ENCODE assay signal across 8 mouse cellular contexts in the genomic region with DNA sequence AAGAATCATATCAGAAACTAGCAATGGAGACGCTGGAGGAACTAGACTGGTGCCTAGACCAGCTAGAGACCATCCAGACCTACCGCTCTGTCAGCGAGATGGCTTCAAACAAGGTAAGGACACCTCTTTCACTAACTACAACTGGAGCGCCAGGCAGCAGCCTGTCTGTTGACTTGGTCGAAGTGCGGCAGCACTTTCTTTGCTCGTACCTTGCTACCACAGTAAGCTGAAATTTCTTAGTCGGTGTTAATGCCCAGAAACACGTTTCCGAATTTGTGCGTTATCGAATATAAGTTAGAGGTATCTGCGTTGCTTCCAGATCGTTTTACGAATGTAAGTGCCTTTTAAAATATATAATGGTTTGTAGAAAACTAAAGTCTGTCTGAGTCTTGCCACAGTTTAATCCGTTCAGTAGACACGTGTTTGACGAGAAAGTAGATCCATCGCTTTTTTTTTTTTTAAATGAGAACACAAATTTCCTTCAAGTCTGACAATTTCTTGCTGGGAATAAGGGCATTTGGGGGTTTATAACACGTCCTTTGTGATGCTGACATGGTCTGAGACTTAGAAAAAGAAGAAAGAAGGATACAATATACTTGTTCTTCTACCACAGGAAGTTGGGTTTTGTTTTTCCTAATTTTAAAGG.
DNase-seq lines count a peak whose midpoint lies in the region; ATAC-seq and TF ChIP-seq lines count a peak whose summit lies in the region.

No protein-coding gene starts in this region.

- intact Hi-C loops in heart, adult 2 months (cut with DNase I), result loop anchor here (1.0 to 10.0 kb wide), 4 partner anchors 14 to 544 kb away; partner anchors contain the start of genes Mier1 and Wdr78

- in situ Hi-C loops in Patski (cut with MboI; ENCODE audit: low pct_unique_long_range_greater_than_20kb), result loop anchor here (5.0 kb wide), 1 partner anchor 81 kb away; no protein-coding TSS in a partner anchor

- DNase-seq in heart, adult 2 months, result no peak
- DNase-seq in heart, adult 11 months, result no peak
- DNase-seq in Patski (ENCODE audit: low read depth, low spot score), result peak; percentile 25
- peak; percentile 52 for DNase-seq in liver
- DNase-seq in testis, postnatal 14 days (ENCODE audit: low spot score), result no peak

- peak; percentile 36 for ATAC-seq in Patski
- ATAC-seq in forebrain, embryonic 16.5 days, result peak; percentile 16; the same call in 1 of the 2 replicates
- ATAC-seq in inflammation-experienced regulatory T-cells, adult 6 months, result no peak

- peaks cover 35% of the 10 kb centered on the region for H3K36me3 ChIP-seq in heart, adult 2 months (ENCODE audit: control insufficient read depth, insufficient read depth, low read length)
- no peaks in the 10 kb centered on the region for H3K36me3 ChIP-seq in forebrain, embryonic 16.5 days (ENCODE audit: control insufficient read depth, insufficient read depth)
- no peaks in the 10 kb centered on the region for H3K36me3 ChIP-seq in small intestine, adult 2 months (ENCODE audit: control insufficient read depth, insufficient read depth, low read length)

- CTCF ChIA-PET in Patski (lab: Charles Lee), result no interaction called here

- H3K4me2 ChIP-seq in forebrain, embryonic 16.5 days (ENCODE audit: low read length), result peak overlapping the region; percentile 77

- TF ChIP-seq POLR2A in heart, adult 2 months (IDR thresholded peaks at IDR 0.05; ENCODE audit: insufficient read depth, low read depth, low read length), result no peak
- TF ChIP-seq POLR2A in small intestine, adult 2 months (IDR thresholded peaks at IDR 0.05; ENCODE audit: low read depth, low read length), result 0 out of 2 replicates have a peak, but pooled peaks have one; percentile 22

- H3K9ac ChIP-seq in heart, adult 2 months (ENCODE audit: low read depth, low read length), result peak overlapping the region; percentile 86
- H3K9ac ChIP-seq in forebrain, embryonic 16.5 days (replicated peaks; ENCODE audit: low read depth, low read length), result peak overlapping the region; percentile 53

- no peak for TF ChIP-seq EP300 in heart, adult 2 months (IDR thresholded peaks at IDR 0.05; ENCODE audit: insufficient read depth, low read depth, low read length)

- H3K27me3 ChIP-seq in heart, adult 2 months (ENCODE audit: control insufficient read depth, insufficient read depth, low read length), result no peaks in the 10 kb centered on the region
- H3K27me3 ChIP-seq in Patski, result no peaks in the 10 kb centered on the region
- no peaks in the 10 kb centered on the region for H3K27me3 ChIP-seq in forebrain, embryonic 16.5 days (replicated peaks; ENCODE audit: control insufficient read depth, insufficient read depth, low read length)
- no peaks in the 10 kb centered on the region for H3K27me3 ChIP-seq in small intestine, adult 2 months (ENCODE audit: control insufficient read depth, insufficient read depth, low read length)

- H3K9me3 ChIP-seq in forebrain, embryonic 16.5 days (ENCODE audit: control insufficient read depth, low read length), result no peaks in the 10 kb centered on the region

- 2% methylated on average over 20 of the region's 20 CpGs for WGBS in heart, adult 2 months
- WGBS in forebrain, embryonic 16.5 days, result 3% methylated on average over 20 of the region's 20 CpGs
- 1% methylated on average over 20 of the region's 20 CpGs for WGBS in small intestine, adult 2 months

- peak overlapping the region; percentile 87 for H3K4me3 ChIP-seq in heart, adult 2 months
- H3K4me3 ChIP-seq in forebrain, embryonic 16.5 days (replicated peaks; ENCODE audit: low read length), result peak overlapping the region; percentile 48
- peak overlapping the region; percentile 82 for H3K4me3 ChIP-seq in small intestine, adult 2 months (ENCODE audit: low read depth, low read length)

- H3K27ac ChIP-seq in heart, adult 2 months, result peak overlapping the region; percentile 96
- peak overlapping the region; percentile 60 for H3K27ac ChIP-seq in forebrain, embryonic 16.5 days (ENCODE audit: low read length)
- H3K27ac ChIP-seq in small intestine, adult 2 months (ENCODE audit: insufficient read depth, low read depth, low read length), result peak overlapping the region; percentile 96

- peaks cover 3% of the 10 kb centered on the region; the same call in 1 of the 2 replicates for H3K79me2 ChIP-seq in heart, adult 2 months (replicated peaks; ENCODE audit: control insufficient read depth, insufficient read depth, low read length)

- H3K4me1 ChIP-seq in heart, adult 2 months (ENCODE audit: control insufficient read depth, insufficient read depth, low read length), result peaks cover 36% of the 10 kb centered on the region
- peaks cover 35% of the 10 kb centered on the region for H3K4me1 ChIP-seq in forebrain, embryonic 16.5 days (replicated peaks; ENCODE audit: control insufficient read depth, insufficient read depth, low read length)
- peaks cover 11% of the 10 kb centered on the region; the same call in 1 of the 2 replicates for H3K4me1 ChIP-seq in small intestine, adult 2 months (ENCODE audit: control insufficient read depth, insufficient read depth, insufficient read length, low read length)

- POLR2A ChIA-PET in Patski (lab: Charles Lee), result no interaction called here

- TF ChIP-seq CTCF in heart, adult 2 months (IDR thresholded peaks at IDR 0.05), result no peak
- TF ChIP-seq CTCF in Patski (IDR thresholded peaks at IDR 0.05), result no peak
- TF ChIP-seq CTCF in small intestine, adult 2 months (IDR thresholded peaks at IDR 0.05; ENCODE audit: extremely low read depth, insufficient read length, insufficient replicate concordance, low read depth, low read length), result no peak

Comparison
In these comparisons a context has a peak if more than half of its experiments do, and no peak if none do; other contexts are left out.
1. DNase-seq: peak in Patski (single experiment) and liver (single experiment); none in heart, adult 2 months (0 of 2), heart, adult 11 months (single experiment) and testis, postnatal 14 days (single experiment).
2. Peak in every context shown above with its lines, with median percentiles within 50 percentile points of each other: H3K27ac ChIP-seq and H3K4me3 ChIP-seq.